Mouse (Mus musculus): ENCODE results near the gene Cav2.

DNA sequence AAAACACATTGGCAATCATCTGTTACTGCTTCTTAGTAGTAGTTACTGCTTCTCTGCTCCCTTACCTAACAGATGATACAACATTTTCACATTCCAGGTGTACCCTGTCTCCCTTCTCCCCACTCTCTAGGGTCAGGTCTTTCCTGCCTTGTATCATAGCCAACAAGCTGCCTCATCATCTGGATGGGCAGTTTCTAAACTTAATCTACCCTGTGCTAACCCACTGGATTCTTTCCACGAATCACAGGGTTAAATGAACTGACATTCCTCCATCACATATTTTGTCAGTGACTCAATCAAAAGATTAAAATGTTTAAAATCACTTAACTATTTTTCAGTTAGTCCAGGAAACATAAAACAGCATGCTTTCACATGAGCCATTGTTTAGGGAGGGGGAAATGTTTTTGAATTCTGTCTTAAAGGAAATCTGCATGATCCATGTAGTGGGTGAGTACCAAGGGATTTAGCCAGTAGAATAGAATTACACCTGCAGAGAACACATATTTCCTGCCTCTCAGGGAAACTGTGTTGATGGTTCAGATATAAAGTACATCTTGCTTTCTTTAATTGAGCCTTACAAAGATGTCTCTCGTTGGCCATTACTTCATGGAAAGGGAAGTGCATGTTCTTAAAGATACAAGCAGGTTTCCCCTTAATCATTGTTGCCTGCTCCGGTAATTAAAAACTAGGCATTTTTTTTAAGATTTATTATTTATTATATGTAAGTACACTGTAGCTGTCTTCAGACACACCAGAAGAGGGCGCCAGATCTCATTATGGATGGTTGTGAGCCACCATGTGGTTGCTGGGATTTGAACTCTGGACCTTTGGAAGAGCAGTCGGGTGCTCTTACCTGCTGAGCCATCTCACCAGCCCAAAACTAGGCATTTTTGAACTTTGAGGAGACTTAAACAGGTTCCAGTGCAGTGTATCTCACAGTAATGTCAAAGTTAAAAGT is 34.0 kb downstream of the Cav2 start:
- no peak for TF ChIP-seq ZNF384 (IDR thresholded peaks at IDR 0.05; ENCODE audit: low read depth, low read length)
- TF ChIP-seq MAX (IDR thresholded peaks at IDR 0.05; ENCODE audit: low read length): no peak
- no peak for TF ChIP-seq NRF1 (IDR thresholded peaks at IDR 0.05; ENCODE audit: low read depth, low read length)
- no peak for TF ChIP-seq CTCF (conservative IDR thresholded peaks at IDR 0.05 in 1 of 2, IDR thresholded peaks at IDR 0.05 in 1 of 2; ENCODE audit: low read depth in 2 of 2, low read length in 2 of 2)
- TF ChIP-seq ETS1 (conservative IDR thresholded peaks at IDR 0.05; ENCODE audit: low read depth, low read length): no peak
- no peak for TF ChIP-seq POLR2A (IDR thresholded peaks at IDR 0.05; ENCODE audit: low read depth, low read length)
- TF ChIP-seq USF1 (IDR thresholded peaks at IDR 0.05; ENCODE audit: low read depth, low read length): no peak
- TF ChIP-seq ZKSCAN1 (IDR thresholded peaks at IDR 0.05; ENCODE audit: borderline replicate concordance, low read depth, low read length): no peak
